Mouse (Mus musculus): ENCODE results near the gene Paqr3. TPM values are rescaled to one million over a fixed set of nuclear protein-coding genes. Genes with fewer than 3 reads are reported as not detected.

The Paqr3 gene
- 10 to 100 TPM; 12.6 to 20.5 TPM for total RNA-seq (2023)

GRCm38 (mm10) chr5:97111207-97111910, at the start of gene Paqr3:
Paqr3 (minus strand) TSS chr5:97111596.

Other genes starting within 250 kb of the Paqr3 start
- gene Bmp2k, start 113.9 kb downstream of the Paqr3 start, total RNA-seq (2023) = 10 to 100 TPM; 25.3 to 27.9 TPM

Measured in T-cell, adult 66 days (primary cell).